Mouse (Mus musculus) kidney, adult 2 months (tissue): ENCODE data around the gene Tsen2.

Experiments used
- CTCF ChIP-seq: fragments of 200-500 bp; conservative IDR thresholded peaks from 2 replicates; pipeline ENCODE4 v1.5.1; 2011; ENCODE audit warnings: low read depth, mild to moderate bottlenecking, control low read depth, low read length, moderate library complexity, mixed read lengths; ENCODE audit not compliant: insufficient read depth, insufficient read length
- POLR2A ChIP-seq: fragments of 200-500 bp; IDR thresholded peaks from one replicate; pipeline ENCODE4 v1.6.1; 2011; ENCODE audit warnings: low read depth, low read length, control low read depth

DNA sequence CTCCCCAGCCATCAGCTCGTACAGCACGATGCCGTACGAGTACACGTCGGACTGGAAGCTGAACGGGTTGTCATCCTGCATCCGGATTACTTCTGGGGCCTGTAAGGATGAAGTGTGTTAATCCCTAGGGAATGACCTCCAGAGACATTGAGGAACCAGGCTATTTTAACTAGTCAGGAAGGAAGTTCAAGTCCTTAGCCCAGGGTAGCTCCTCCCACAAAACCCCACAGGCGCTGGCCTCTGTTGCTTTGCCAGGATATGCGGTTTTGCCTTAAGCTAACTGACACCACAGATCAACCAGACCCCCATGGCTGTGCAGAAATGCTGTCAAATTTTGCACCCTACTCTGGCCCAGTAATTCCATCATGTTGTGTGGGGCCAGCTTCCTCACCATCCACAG, 75.4 kb downstream of the Tsen2 start:
- no peak for TF ChIP-seq CTCF
- TF ChIP-seq POLR2A = no peak
